Mouse (Mus musculus) thymus, adult 2 months (tissue): ENCODE measurements around the gene Ski.

Experiments
- CTCF ChIP-seq: fragments of 200-500 bp; IDR thresholded peaks from 2 replicates; pipeline ENCODE4 v1.5.1; 2012; ENCODE audit warnings: mild to moderate bottlenecking, control low read depth, low read length, moderate library complexity, borderline replicate concordance; ENCODE audit not compliant: control insufficient read depth, poor library complexity, insufficient read depth; ENCODE audit errors: extremely low read depth
- POLR2A ChIP-seq: fragments of 200-500 bp; IDR thresholded peaks from 2 replicates; pipeline ENCODE4 v1.6.1; 2012; ENCODE audit warnings: mild to moderate bottlenecking, low read length, control low read depth, moderate library complexity; ENCODE audit not compliant: control insufficient read depth, poor library complexity, insufficient read depth; ENCODE audit errors: extremely low read depth

DNA sequence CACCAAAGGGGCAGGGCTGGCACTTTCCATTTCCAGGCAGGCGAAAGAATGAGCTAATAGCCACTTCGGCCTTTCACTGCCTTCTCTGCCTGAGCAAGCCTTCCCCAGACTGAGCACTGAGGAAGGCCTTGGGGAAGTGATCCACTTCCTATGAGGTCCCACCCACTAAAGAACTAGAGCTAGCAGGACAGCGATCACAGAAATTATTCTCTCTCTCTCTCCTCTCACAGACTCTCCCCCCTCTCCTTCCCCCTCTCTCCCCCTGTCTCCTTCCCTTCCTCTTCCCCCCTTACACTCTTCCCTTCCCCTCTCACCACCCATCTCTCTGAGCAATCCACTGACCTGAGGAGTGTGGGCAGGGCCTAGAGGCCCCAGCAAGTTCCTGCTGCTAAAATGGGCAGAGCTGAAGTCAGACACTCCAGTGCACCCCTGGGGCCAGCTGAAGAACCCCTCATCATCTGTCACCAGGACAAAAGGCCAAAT is 35.2 kb downstream of the Ski start:
- TF ChIP-seq POLR2A = no peak
- no peak for TF ChIP-seq CTCF
